ENCODE assay signal across 8 mouse cellular contexts in genomic region chr15:88618008-88618773, GRCm38 (mm10). TPM values are rescaled to one million over a fixed set of nuclear protein-coding genes. Genes with fewer than 3 reads are reported as not detected.
DNase-seq lines count a peak whose midpoint lies in the region; ATAC-seq lines count a peak whose summit lies in the region.
"Had no signal": no experiment of that assay in that cellular context is flagged by ENCODE, and none has a peak within 500 bp of the region (broad histone marks: within the 10 kb centered on the region; RNA-seq: fewer than 3 reads in every experiment).

No protein-coding gene starts in this region.

- WGBS in midbrain, embryonic 14.5 days, result 51% methylated on average over 17 of the region's 17 CpGs
- 42% methylated on average over 17 of the region's 17 CpGs for WGBS in midbrain, embryonic 16.5 days
- WGBS in forebrain, embryonic 11.5 days, result 62% methylated on average over 17 of the region's 17 CpGs

- no peaks in the 10 kb centered on the region for H3K9me3 ChIP-seq in midbrain, embryonic 14.5 days (ENCODE audit: control insufficient read depth, low read length)
- H3K9me3 ChIP-seq in midbrain, embryonic 16.5 days (replicated peaks; ENCODE audit: control insufficient read depth, low read length, poor library complexity, severe bottlenecking), result no peaks in the 10 kb centered on the region
- H3K9me3 ChIP-seq in forebrain, embryonic 11.5 days (ENCODE audit: control insufficient read depth, low read length), result no peaks in the 10 kb centered on the region
- H3K9me3 ChIP-seq: embryonic facial prominence, embryonic 15.5 days had no signal

- H3K4me3 ChIP-seq in midbrain, embryonic 14.5 days (replicated peaks; ENCODE audit: low read depth, low read length), result no peak overlapping the region
- no peak overlapping the region for H3K4me3 ChIP-seq in midbrain, embryonic 16.5 days (ENCODE audit: low read depth, low read length)
- H3K4me3 ChIP-seq in forebrain, embryonic 11.5 days (ENCODE audit: low read depth, low read length), result no peak overlapping the region
- H3K4me3 ChIP-seq: embryonic facial prominence, embryonic 15.5 days had no signal

- no peak overlapping the region for H3K27ac ChIP-seq in midbrain, embryonic 14.5 days (replicated peaks; ENCODE audit: low read depth, low read length)
- H3K27ac ChIP-seq in midbrain, embryonic 16.5 days (ENCODE audit: low read length), result no peak overlapping the region
- no peak overlapping the region for H3K27ac ChIP-seq in forebrain, embryonic 11.5 days (ENCODE audit: low read depth, low read length)
- H3K27ac ChIP-seq: embryonic facial prominence, embryonic 15.5 days had no signal

- H3K4me1 ChIP-seq in midbrain, embryonic 14.5 days (ENCODE audit: control insufficient read depth, insufficient read depth, low read length), result no peaks in the 10 kb centered on the region
- no peaks in the 10 kb centered on the region; the same call in 1 of the 2 replicates for H3K4me1 ChIP-seq in midbrain, embryonic 16.5 days (ENCODE audit: control insufficient read depth, insufficient read depth, low read length)
- no peaks in the 10 kb centered on the region for H3K4me1 ChIP-seq in forebrain, embryonic 11.5 days (replicated peaks; ENCODE audit: control insufficient read depth, insufficient read depth, low read length)
- H3K4me1 ChIP-seq: embryonic facial prominence, embryonic 15.5 days had no signal

- peak; percentile 76 for DNase-seq in midbrain, embryonic 14.5 days
- DNase-seq in forebrain, embryonic 11.5 days (ENCODE audit: low spot score), result peak; percentile 72
- DNase-seq in layer of hippocampus, adult 9-11 months, result peak; percentile 18
- DNase-seq in right cerebral cortex, postnatal 10 days (ENCODE audit: low spot score in 2 of 2), result peak; percentile 43 to 57
- DNase-seq in urinary bladder, adult 2 months (ENCODE audit: low spot score), result no peak

- no peaks in the 10 kb centered on the region for H3K27me3 ChIP-seq in midbrain, embryonic 14.5 days (ENCODE audit: control insufficient read depth, insufficient read depth, low read length)
- H3K27me3 ChIP-seq in midbrain, embryonic 16.5 days (ENCODE audit: control insufficient read depth, insufficient read depth, low read depth, low read length), result no peaks in the 10 kb centered on the region
- no peaks in the 10 kb centered on the region for H3K27me3 ChIP-seq in forebrain, embryonic 11.5 days (ENCODE audit: control insufficient read depth, insufficient read depth, low read length)
- H3K27me3 ChIP-seq: embryonic facial prominence, embryonic 15.5 days had no signal

- ATAC-seq in midbrain, embryonic 14.5 days (ENCODE audit: low FRiP score, low TSS enrichment), result no peak
- no peak for ATAC-seq in midbrain, embryonic 16.5 days
- ATAC-seq in cerebellum, adult (ENCODE audit: insufficient number of reproducible peaks, low FRiP score, low TSS enrichment), result peak; percentile 83
- no peak for ATAC-seq in forebrain, embryonic 11.5 days (replicated peaks; ENCODE audit: low FRiP score)

- H3K4me2 ChIP-seq in midbrain, embryonic 14.5 days (ENCODE audit: low read length), result no peak overlapping the region
- no peak overlapping the region for H3K4me2 ChIP-seq in midbrain, embryonic 16.5 days (ENCODE audit: low read length)
- no peak overlapping the region for H3K4me2 ChIP-seq in forebrain, embryonic 11.5 days (ENCODE audit: low read depth, low read length, severe bottlenecking)
- H3K4me2 ChIP-seq: embryonic facial prominence, embryonic 15.5 days had no signal

- no peaks in the 10 kb centered on the region for H3K36me3 ChIP-seq in midbrain, embryonic 14.5 days (ENCODE audit: control insufficient read depth, insufficient read depth, low read length)
- no peaks in the 10 kb centered on the region for H3K36me3 ChIP-seq in midbrain, embryonic 16.5 days (ENCODE audit: control insufficient read depth, insufficient read depth, low read length)
- H3K36me3 ChIP-seq in forebrain, embryonic 11.5 days (ENCODE audit: control insufficient read depth, insufficient read depth, low read length), result no peaks in the 10 kb centered on the region
- H3K36me3 ChIP-seq: embryonic facial prominence, embryonic 15.5 days had no signal

- no peak overlapping the region for H3K9ac ChIP-seq in midbrain, embryonic 14.5 days (replicated peaks; ENCODE audit: low read length)
- H3K9ac ChIP-seq in midbrain, embryonic 16.5 days (ENCODE audit: low read depth, low read length), result no peak overlapping the region
- H3K9ac ChIP-seq in forebrain, embryonic 11.5 days (ENCODE audit: low read length), result no peak overlapping the region
- H3K9ac ChIP-seq: embryonic facial prominence, embryonic 15.5 days had no signal

RNA-seq across cellular contexts. Expression of gene Zdhhc25, which starts 18.1 kb away (rescaled TPM):
- polyA plus RNA-seq in midbrain, embryonic 14.5 days (2014; fragmentation: Nextera tagmentation; extraction: Ambion mirVana), result not detected in 2 replicates
- polyA plus RNA-seq in midbrain, embryonic 16.5 days (2015; fragmentation: Nextera tagmentation; extraction: Ambion mirVana), result not detected in 2 replicates
- polyA plus RNA-seq in forebrain, embryonic 11.5 days (2014; fragmentation: Nextera tagmentation; extraction: Ambion mirVana), result not detected in 2 replicates
- polyA plus RNA-seq in urinary bladder, adult 2 months (2012; rRNA removed), result not detected in 2 replicates
- polyA plus RNA-seq: embryonic facial prominence, embryonic 15.5 days had no signal
